Mouse (Mus musculus): ENCODE results near the gene Dnajb13. TPM values are rescaled to one million over a fixed set of nuclear protein-coding genes. Genes with fewer than 3 reads are reported as not detected.
A peak's percentile ranks its signal among the peaks of the same experiment; 100 is the strongest.

The Dnajb13 gene
- total RNA-seq (2021) = under 1 TPM; 0.43 to 0.50 TPM

GRCm38 (mm10) chr7:100514573-100514972 lies at the start of gene Dnajb13:
Gene Dnajb13, minus strand, starts transcription at chr7:100514960.
- DNase-seq = no peak

GRCm38 (mm10) chr7:100561861-100562587 lies 47.3 kb upstream of the Dnajb13 start:
- no peak for DNase-seq

GRCm38 (mm10) chr7:100559331-100559730 lies 44.6 kb upstream of the Dnajb13 start:
- DNase-seq = no peak

GRCm38 (mm10) chr7:100557241-100557640 lies 42.5 kb upstream of the Dnajb13 start:
- no peak for DNase-seq

- peak; percentile 74 for DNase-seq
Observed at GRCm38 (mm10) chr7:100555431-100555951, 40.7 kb upstream of the Dnajb13 start.

- no peak for DNase-seq
Observed at GRCm38 (mm10) chr7:100554939-100555338, 40.2 kb upstream of the Dnajb13 start.

- DNase-seq = no peak
Observed at GRCm38 (mm10) chr7:100550338-100551007, 35.7 kb upstream of the Dnajb13 start.

GRCm38 (mm10) chr7:100549796-100550195 lies 35.0 kb upstream of the Dnajb13 start:
- DNase-seq = no peak

GRCm38 (mm10) chr7:100547631-100548030 lies 32.9 kb upstream of the Dnajb13 start:
- DNase-seq = no peak

- DNase-seq = no peak
Observed at GRCm38 (mm10) chr7:100544437-100544836, 29.7 kb upstream of the Dnajb13 start.

GRCm38 (mm10) chr7:100539516-100539915 lies 24.8 kb upstream of the Dnajb13 start:
- no peak for DNase-seq

- no peak for DNase-seq
Observed at GRCm38 (mm10) chr7:100537519-100537902, 22.8 kb upstream of the Dnajb13 start.

GRCm38 (mm10) chr7:100536804-100537518 lies 22.2 kb upstream of the Dnajb13 start, which contains the start of gene Coa4:
Gene Coa4, plus strand, starts transcription at chr7:100537071.
- DNase-seq = peak; percentile 85 to 87

- DNase-seq = no peak
Observed at GRCm38 (mm10) chr7:100535831-100536230, 21.1 kb upstream of the Dnajb13 start.

- no peak for DNase-seq
Observed at GRCm38 (mm10) chr7:100534216-100534615, 19.5 kb upstream of the Dnajb13 start.

- no peak for DNase-seq
Observed at GRCm38 (mm10) chr7:100533503-100533902, 18.7 kb upstream of the Dnajb13 start.

- DNase-seq = no peak
Observed at GRCm38 (mm10) chr7:100530766-100531165, 16.0 kb upstream of the Dnajb13 start.

- no peak for DNase-seq
Observed at GRCm38 (mm10) chr7:100524669-100525068, 9.9 kb upstream of the Dnajb13 start.

GRCm38 (mm10) chr7:100522222-100522621 lies 7.5 kb upstream of the Dnajb13 start:
- DNase-seq = no peak

- peak; percentile 82 to 85 for DNase-seq
Observed at GRCm38 (mm10) chr7:100520663-100521285, 6.0 kb upstream of the Dnajb13 start.

- DNase-seq = no peak
Observed at GRCm38 (mm10) chr7:100520204-100520603, 5.4 kb upstream of the Dnajb13 start.

GRCm38 (mm10) chr7:100511602-100512001 lies 3.2 kb downstream of the Dnajb13 start:
- no peak for DNase-seq

GRCm38 (mm10) chr7:100508670-100509069 lies 6.1 kb downstream of the Dnajb13 start:
- DNase-seq = no peak

Measured in layer of hippocampus, postnatal 36 days (tissue).